Comparison of ENCODE assay signal across 14 mouse cellular contexts in genomic region chr10:101373850-101374581, GRCm38 (mm10).
DNase-seq lines count a peak whose midpoint lies in the region; ATAC-seq lines count a peak whose summit lies in the region.
"Had no signal": no experiment of that assay in that cellular context is flagged by ENCODE, and none has a peak within 500 bp of the region (broad histone marks: within the 10 kb centered on the region; RNA-seq: fewer than 3 reads in every experiment).

No protein-coding gene starts in this region.

- no peaks in the 10 kb centered on the region for H3K27me3 ChIP-seq in limb, embryonic 12.5 days
- no peaks in the 10 kb centered on the region for H3K27me3 ChIP-seq in limb, embryonic 10.5 days (ENCODE audit: low read depth, poor library complexity, severe bottlenecking)
- no peaks in the 10 kb centered on the region for H3K27me3 ChIP-seq in forebrain, embryonic 14.5 days (replicated peaks; ENCODE audit: control insufficient read depth, insufficient read depth, low read length)
- H3K27me3 ChIP-seq in hindbrain, embryonic 15.5 days = no peaks in the 10 kb centered on the region
- no peaks in the 10 kb centered on the region for H3K27me3 ChIP-seq in neural tube, embryonic 14.5 days (ENCODE audit: control insufficient read depth, insufficient read depth, low read length)
- H3K27me3 ChIP-seq: embryonic facial prominence, embryonic 13.5 days; liver, embryonic 13.5 days had no signal

- no peaks in the 10 kb centered on the region for H3K4me1 ChIP-seq in limb, embryonic 12.5 days (replicated peaks)
- H3K4me1 ChIP-seq in limb, embryonic 10.5 days = no peaks in the 10 kb centered on the region
- H3K4me1 ChIP-seq in forebrain, embryonic 14.5 days (ENCODE audit: control insufficient read depth, insufficient read depth, low read length) = peaks cover 3% of the 10 kb centered on the region; the same call in 1 of the 2 replicates
- peaks cover 3% of the 10 kb centered on the region; the same call in 1 of the 2 replicates for H3K4me1 ChIP-seq in hindbrain, embryonic 15.5 days (replicated peaks)
- no peaks in the 10 kb centered on the region for H3K4me1 ChIP-seq in neural tube, embryonic 14.5 days (ENCODE audit: control insufficient read depth, insufficient read depth, low read length)
- H3K4me1 ChIP-seq: embryonic facial prominence, embryonic 13.5 days; liver, embryonic 13.5 days had no signal

- H3K36me3 ChIP-seq in limb, embryonic 12.5 days = no peaks in the 10 kb centered on the region
- H3K36me3 ChIP-seq in limb, embryonic 10.5 days = no peaks in the 10 kb centered on the region
- H3K36me3 ChIP-seq in forebrain, embryonic 14.5 days (ENCODE audit: control insufficient read depth, insufficient read depth, low read length) = no peaks in the 10 kb centered on the region
- H3K36me3 ChIP-seq in hindbrain, embryonic 15.5 days = no peaks in the 10 kb centered on the region
- no peaks in the 10 kb centered on the region for H3K36me3 ChIP-seq in neural tube, embryonic 14.5 days (ENCODE audit: control insufficient read depth, insufficient read depth, low read length)
- H3K36me3 ChIP-seq: embryonic facial prominence, embryonic 13.5 days; liver, embryonic 13.5 days had no signal

- H3K9ac ChIP-seq in limb, embryonic 12.5 days (replicated peaks) = no peak overlapping the region
- H3K9ac ChIP-seq in forebrain, embryonic 14.5 days (ENCODE audit: low read length) = no peak overlapping the region
- H3K9ac ChIP-seq in hindbrain, embryonic 15.5 days = no peak overlapping the region
- no peak overlapping the region for H3K9ac ChIP-seq in neural tube, embryonic 14.5 days (replicated peaks; ENCODE audit: low read depth, low read length)
- H3K9ac ChIP-seq: embryonic facial prominence, embryonic 13.5 days; liver, embryonic 13.5 days had no signal

- H3K9me3 ChIP-seq in limb, embryonic 12.5 days = no peaks in the 10 kb centered on the region
- no peaks in the 10 kb centered on the region for H3K9me3 ChIP-seq in limb, embryonic 10.5 days (replicated peaks)
- no peaks in the 10 kb centered on the region for H3K9me3 ChIP-seq in forebrain, embryonic 14.5 days (replicated peaks; ENCODE audit: control insufficient read depth, low read length)
- H3K9me3 ChIP-seq in hindbrain, embryonic 15.5 days = no peaks in the 10 kb centered on the region
- no peaks in the 10 kb centered on the region for H3K9me3 ChIP-seq in neural tube, embryonic 14.5 days (ENCODE audit: control insufficient read depth, low read length)
- H3K9me3 ChIP-seq: embryonic facial prominence, embryonic 13.5 days; liver, embryonic 13.5 days had no signal

- WGBS in limb, embryonic 12.5 days = 59% methylated on average over 9 of the region's 9 CpGs
- 86% methylated on average over 9 of the region's 9 CpGs for WGBS in limb, embryonic 10.5 days
- WGBS in forebrain, embryonic 14.5 days = 34% methylated on average over 9 of the region's 9 CpGs
- WGBS in hindbrain, embryonic 15.5 days = 44% methylated on average over 9 of the region's 9 CpGs
- 39% methylated on average over 9 of the region's 9 CpGs for WGBS in neural tube, embryonic 14.5 days

- no peak overlapping the region for H3K4me3 ChIP-seq in limb, embryonic 12.5 days (replicated peaks)
- no peak overlapping the region for H3K4me3 ChIP-seq in limb, embryonic 10.5 days
- no peak overlapping the region for H3K4me3 ChIP-seq in forebrain, embryonic 14.5 days (ENCODE audit: low read depth, low read length)
- H3K4me3 ChIP-seq in hindbrain, embryonic 15.5 days = no peak overlapping the region
- no peak overlapping the region for H3K4me3 ChIP-seq in neural tube, embryonic 14.5 days (ENCODE audit: low read depth, low read length)
- H3K4me3 ChIP-seq: embryonic facial prominence, embryonic 13.5 days; heart, adult 2 months; liver, embryonic 13.5 days had no signal

- 0 out of 2 replicates have a peak, but pooled peaks have one; percentile 31 for ATAC-seq in limb, embryonic 12.5 days (ENCODE audit: insufficient number of reproducible peaks, insufficient read depth, low FRiP score, low TSS enrichment, low read depth)
- peak; percentile 97 for ATAC-seq in forebrain, embryonic 14.5 days
- peak; percentile 75; the same call in 1 of the 2 replicates for ATAC-seq in hindbrain, embryonic 15.5 days (ENCODE audit: low FRiP score, low read depth)
- peak; percentile 83 for ATAC-seq in neural tube, embryonic 14.5 days (ENCODE audit: low read depth)
- ATAC-seq: activated CD4-positive, CD25-positive, alpha-beta regulatory T cell, adult 4 months had no signal

- H3K27ac ChIP-seq in limb, embryonic 12.5 days = no peak overlapping the region
- no peak overlapping the region for H3K27ac ChIP-seq in limb, embryonic 10.5 days
- peak overlapping the region; percentile 53 for H3K27ac ChIP-seq in forebrain, embryonic 14.5 days (ENCODE audit: low read depth, low read length)
- H3K27ac ChIP-seq in hindbrain, embryonic 15.5 days (replicated peaks) = peak overlapping the region; percentile 65; the same call in 1 of the 2 replicates
- H3K27ac ChIP-seq in neural tube, embryonic 14.5 days (ENCODE audit: low read depth, low read length) = peak overlapping the region; percentile 66; the same call in 1 of the 2 replicates
- H3K27ac ChIP-seq: embryonic facial prominence, embryonic 13.5 days; heart, adult 2 months; liver, embryonic 13.5 days had no signal

- H3K4me2 ChIP-seq in limb, embryonic 12.5 days = no peak overlapping the region
- H3K4me2 ChIP-seq in forebrain, embryonic 14.5 days (ENCODE audit: low read length) = no peak overlapping the region
- H3K4me2 ChIP-seq in hindbrain, embryonic 15.5 days = no peak overlapping the region
- H3K4me2 ChIP-seq in neural tube, embryonic 14.5 days (ENCODE audit: low read depth, low read length) = no peak overlapping the region
- H3K4me2 ChIP-seq: embryonic facial prominence, embryonic 13.5 days; liver, embryonic 13.5 days had no signal

- DNase-seq in limb, embryonic 10.5 days (ENCODE audit: low spot score) = no peak
- DNase-seq in forebrain, embryonic 14.5 days (ENCODE audit: low spot score) = peak; percentile 87
- no peak for DNase-seq in embryo, embryonic 10 days (ENCODE audit: low spot score)
- no peak for DNase-seq in embryo, embryonic 10.5 days (ENCODE audit: low spot score)
- DNase-seq: cerebellum, adult 8-10 months; heart, adult 2 months; kidney, adult 8-10 months; liver, embryonic 13.5 days; lung, postnatal 10 days had no signal

Comparison
In these comparisons a context has a peak if more than half of its experiments do, and no peak if none do; other contexts are left out.
1. ATAC-seq: peak in every context shown above with its lines; median percentile 97 in forebrain, embryonic 14.5 days; 83 in neural tube, embryonic 14.5 days; 75 in hindbrain, embryonic 15.5 days; 31 in limb, embryonic 12.5 days.
2. H3K27ac ChIP-seq: peak in forebrain, embryonic 14.5 days (single experiment), hindbrain, embryonic 15.5 days (single experiment) and neural tube, embryonic 14.5 days (single experiment); none in limb, embryonic 12.5 days (single experiment) and limb, embryonic 10.5 days (single experiment).